Mouse (Mus musculus): Measurements from ENCODE around the gene Gm14325. TPM values are rescaled to one million over a fixed set of nuclear protein-coding genes. Genes with fewer than 3 reads are reported as not detected.
"Not testable (repeated sequence)": the region's sequence is repeated elsewhere in the genome, so short reads cannot be mapped to it uniquely, and the experiment has no call there.

Gm14325 gene
- polyA plus RNA-seq (2012; rRNA removed) = 57.3 and 64.1 TPM in 2 replicates

DNA sequence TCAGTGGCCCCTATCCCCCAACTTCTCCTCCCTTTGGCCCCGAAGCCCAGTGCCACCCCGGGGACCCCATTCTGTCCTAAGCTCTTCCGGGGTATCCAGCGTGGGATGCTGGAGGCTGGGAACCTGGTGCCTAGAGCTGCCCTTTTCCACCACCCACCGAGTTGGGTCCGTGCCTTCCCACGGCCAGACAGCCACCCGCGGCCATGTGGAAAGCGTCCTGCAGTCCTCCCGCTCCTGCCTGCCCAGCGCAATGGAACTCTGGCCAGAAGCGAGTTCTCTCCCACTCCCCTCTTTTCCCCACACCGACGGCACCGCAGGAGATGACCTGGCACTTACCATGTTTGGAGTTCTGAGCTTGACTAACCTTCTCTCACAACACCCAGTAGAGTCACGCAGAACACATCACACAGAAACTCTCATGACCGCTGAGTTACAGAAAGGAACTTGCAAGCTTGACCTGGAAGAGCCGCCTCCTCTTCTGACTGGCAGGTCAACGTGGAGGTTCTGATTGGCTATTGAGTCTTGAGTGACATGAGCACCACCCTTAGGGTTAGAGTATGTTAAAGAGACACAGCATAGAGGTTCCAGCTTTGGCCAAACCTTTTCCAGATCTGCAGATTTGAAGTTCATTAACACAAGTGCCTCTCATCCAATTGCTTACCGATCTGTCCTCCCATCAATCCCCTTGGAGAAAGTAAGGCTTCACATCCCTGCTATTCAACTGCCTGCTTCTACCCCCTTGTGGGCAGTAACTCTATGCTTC, at the start of gene Gm14325:
TSS of gene Gm14325 (minus strand) at position 436 of the 763 bp plus-strand sequence.
- peak; percentile 81 to 84 for DNase-seq (ENCODE audit: extremely low spot score in 1 of 2, low spot score in 1 of 2)

DNA sequence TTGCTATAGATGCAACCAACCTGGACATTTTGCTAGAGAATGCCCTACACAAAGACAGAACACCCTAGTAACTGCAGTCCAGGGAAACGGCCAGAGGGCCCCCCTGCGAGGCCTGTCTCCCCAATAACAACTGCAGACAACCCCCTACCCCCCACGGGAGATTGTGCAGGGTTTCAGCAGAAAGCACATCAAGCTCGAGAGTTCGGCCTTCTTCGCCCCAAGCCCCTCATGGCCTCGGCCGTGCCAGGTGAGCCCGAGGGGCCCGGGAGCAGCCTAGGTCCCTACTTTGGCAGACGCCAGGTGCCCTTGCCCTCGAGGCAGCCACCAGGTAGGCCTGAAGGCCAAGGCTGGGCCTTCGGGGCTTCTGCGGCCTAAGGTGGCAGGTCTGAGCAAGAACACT, 47.6 kb upstream of the Gm14325 start:
- not testable (repeated sequence) for DNase-seq (ENCODE audit: extremely low spot score in 1 of 2, low spot score in 1 of 2)

DNA sequence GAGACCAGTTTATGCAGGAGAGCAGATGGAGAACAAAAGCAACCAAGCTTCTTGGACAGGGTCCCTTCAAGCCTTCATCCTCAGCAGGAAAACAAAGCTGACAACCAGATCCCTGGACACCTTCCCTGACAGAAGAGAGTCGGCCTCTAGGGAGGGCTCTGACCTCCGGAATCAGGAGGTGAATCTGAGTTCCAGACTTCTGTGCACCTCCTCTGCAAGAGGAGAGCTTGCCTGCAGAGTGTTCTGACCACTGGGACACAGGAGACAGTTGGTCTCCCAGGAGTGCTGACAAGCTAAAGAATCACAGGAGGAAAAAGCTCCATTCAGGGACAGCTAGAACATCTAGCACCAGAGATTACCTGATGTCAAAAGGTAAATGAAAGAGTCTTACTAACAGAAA, 22.1 kb upstream of the Gm14325 start:
- not testable (repeated sequence) for DNase-seq (ENCODE audit: extremely low spot score in 1 of 2, low spot score in 1 of 2)

DNA sequence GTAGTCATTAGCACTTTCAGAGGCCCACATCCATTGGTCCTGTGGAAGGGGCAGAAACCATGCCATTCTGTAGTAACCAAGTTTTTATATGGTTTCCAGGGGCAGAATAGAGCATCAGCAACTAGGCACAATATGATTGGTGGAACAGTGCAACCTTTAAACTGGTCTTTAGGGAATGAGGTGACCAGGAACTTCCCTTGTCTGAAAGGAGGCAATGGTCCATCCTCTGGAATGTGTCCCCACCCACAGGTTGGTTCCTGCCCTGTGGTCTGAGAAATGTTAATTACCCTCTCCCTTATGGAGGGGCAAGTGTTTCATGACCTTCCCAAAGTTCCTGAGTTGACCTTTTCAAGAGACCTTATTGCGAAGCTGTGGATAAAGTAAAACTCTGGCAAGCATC, 3.5 kb upstream of the Gm14325 start:
- DNase-seq (ENCODE audit: extremely low spot score in 1 of 2, low spot score in 1 of 2) = not testable (repeated sequence)

DNA sequence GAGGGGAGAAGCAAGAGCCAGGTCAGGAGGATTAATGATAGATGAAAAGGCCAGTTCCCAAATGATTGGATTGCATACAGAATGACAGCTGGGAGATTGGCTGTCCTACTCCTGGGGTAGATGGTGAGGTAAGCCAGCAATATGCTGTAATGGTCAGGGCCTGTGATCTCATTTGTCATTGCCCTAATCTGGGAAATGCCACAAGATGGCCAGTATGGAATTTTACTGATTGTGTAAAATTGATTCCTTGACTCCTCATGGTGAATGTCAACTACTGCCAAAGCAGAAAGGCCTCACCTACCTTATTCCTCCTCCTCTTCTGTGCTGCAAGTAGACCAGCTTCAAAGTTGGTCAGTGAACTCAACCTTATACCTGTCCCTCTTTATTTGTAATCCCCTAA, 3.4 kb downstream of the Gm14325 start:
- not testable (repeated sequence) for DNase-seq (ENCODE audit: extremely low spot score in 1 of 2, low spot score in 1 of 2)

DNA sequence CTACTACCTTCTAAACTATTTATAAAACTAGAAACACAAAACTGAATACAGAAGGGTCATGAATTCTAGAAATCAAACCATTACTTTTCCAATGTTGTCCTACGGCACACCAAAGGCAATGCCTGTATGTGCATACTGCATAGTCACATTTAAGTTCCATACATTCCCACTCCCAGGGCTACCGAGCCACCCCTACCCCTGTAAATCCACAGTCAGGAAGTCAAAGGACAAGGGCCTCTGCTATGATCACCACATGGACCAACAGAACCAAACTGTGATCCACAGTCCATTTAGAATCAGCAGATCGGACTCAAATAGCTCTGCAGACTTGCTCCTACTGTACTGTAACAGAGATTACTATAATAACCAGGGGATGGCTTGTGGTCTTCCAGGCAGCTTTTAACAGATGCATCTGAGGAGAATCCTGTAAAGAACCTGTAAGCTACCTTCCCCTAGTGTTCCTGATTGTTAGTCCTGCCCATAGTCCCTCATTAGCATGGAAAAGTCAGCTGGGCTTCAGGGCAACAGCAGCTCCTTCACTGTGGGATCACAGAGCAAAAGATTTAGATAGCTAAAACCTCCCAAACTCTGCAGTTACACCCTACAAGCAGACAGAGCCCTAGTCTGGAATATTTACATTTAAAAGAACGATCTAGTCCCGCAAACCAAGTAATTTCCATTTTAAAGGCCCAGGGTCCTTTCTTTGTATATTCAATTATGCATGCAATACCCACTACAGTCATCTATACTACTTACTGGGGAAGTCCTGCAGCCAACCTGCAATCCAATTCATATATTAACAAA, 4.2 kb downstream of the Gm14325 start:
- DNase-seq (ENCODE audit: extremely low spot score in 1 of 2, low spot score in 1 of 2) = not testable (repeated sequence)

DNA sequence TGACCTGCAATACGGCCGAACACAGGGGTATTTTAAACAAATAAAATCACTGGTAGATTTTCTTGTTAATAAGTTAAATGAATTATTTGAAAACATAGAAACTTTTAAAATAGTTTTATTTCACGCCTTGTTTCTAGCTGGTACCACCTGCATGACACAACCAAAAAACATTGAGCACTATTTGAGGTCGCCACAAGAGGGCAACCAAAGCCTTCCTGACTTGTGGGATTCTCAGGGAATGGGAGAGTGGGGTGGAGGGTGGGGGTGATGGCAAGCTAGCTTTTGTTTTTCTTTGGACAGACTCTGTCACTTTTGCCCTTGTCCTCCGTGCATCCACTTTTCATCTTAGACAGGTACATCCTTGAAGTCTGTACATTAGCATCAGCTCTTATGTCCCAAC, 18.2 kb downstream of the Gm14325 start:
- peak in 1 of 2 experiments; percentile 59 for DNase-seq (ENCODE audit: extremely low spot score in 1 of 2, low spot score in 1 of 2)

DNA sequence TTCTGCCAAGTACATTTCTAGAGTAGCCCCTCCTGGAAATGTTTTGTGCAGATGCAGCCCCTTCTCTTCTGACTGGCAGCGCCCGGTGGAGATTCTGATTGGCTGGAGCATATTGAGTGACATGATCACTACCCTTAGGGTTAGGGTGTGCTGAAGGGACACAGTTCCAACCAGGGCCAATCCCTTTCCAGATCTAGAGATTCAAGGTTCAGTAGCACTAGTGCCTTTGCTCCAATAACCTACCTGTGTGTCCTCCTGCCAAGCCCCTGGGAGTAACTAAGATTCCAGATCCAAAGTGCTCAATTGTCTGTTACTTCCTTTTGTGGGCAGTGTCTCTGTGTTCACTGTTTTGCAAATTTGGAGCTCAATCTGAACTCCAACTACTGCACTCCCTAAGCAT, 34.0 kb downstream of the Gm14325 start:
- not testable (repeated sequence) for DNase-seq (ENCODE audit: extremely low spot score in 1 of 2, low spot score in 1 of 2)

DNA sequence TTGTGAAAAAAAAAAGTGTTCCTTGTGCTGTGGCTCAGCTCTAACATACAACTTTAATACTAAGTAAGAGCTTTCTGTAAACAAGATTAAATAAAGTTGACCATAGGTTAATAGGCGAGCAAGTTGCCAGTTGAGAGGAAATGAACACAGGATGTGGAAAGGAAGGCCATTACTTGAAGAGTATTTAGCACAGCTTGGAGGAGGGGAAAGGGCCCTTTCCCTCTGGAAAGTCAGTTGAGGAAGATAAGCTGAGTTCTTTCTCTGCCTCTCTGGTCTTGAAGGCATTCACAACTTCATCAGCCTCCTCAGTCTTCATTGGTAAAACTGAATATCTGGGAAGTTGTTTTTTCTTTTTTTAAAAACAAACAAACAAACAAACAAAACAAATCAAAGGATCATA, 52.8 kb downstream of the Gm14325 start:
- DNase-seq (ENCODE audit: extremely low spot score in 1 of 2, low spot score in 1 of 2) = not testable (repeated sequence)

Other genes with a start within 250 kb of the Gm14325 start
- 11.3 and 14.9 TPM in 2 replicates for gene Gm14322, start 81.0 kb downstream of the Gm14325 start, polyA plus RNA-seq (2012; rRNA removed)
- gene Gm14327, start 56.8 kb upstream of the Gm14325 start, polyA plus RNA-seq (2012; rRNA removed) = 1.9 and 3.5 TPM in 2 replicates
- 0.55 and 1.1 TPM in 2 replicates for gene Zfp972, start 85.3 kb upstream of the Gm14325 start, polyA plus RNA-seq (2012; rRNA removed)
- gene Gm14326, start 117.0 kb upstream of the Gm14325 start, polyA plus RNA-seq (2012; rRNA removed) = 18.6 and 23.6 TPM in 2 replicates
- gene Zfp971, start 182.9 kb upstream of the Gm14325 start, polyA plus RNA-seq (2012; rRNA removed) = 10.4 and 11.9 TPM in 2 replicates
- 15.7 and 15.8 TPM in 2 replicates for gene Zfp931, start 238.1 kb upstream of the Gm14325 start, polyA plus RNA-seq (2012; rRNA removed)

All from frontal cortex, adult 2 months (tissue).